Mouse (Mus musculus): ENCODE measurements around the gene Anapc15-ps.

DNA sequence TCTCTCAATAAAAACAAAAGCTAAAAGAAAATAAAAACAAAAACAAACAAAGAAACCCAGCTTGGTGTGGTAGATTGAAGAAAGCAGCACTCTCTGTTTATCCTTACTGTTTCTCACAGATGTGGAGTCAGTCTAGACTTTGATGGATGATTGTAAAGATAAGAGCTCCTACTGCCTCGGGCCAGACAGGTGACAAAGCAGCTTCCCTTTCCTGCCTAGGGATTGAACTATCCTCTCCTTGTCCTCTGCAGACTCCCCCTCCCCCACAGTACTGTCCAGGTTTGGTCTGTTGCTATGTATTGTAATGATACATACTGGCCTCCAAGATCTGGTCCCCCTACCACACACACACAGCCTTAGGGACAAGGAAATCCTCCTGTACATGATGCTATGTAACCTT lies 45.5 kb upstream of the Anapc15-ps start:
- no peak for TF ChIP-seq CTCF (IDR thresholded peaks at IDR 0.05; ENCODE audit: low read depth)
- TF ChIP-seq EP300 (IDR thresholded peaks at IDR 0.05; ENCODE audit: low read depth), result no peak

All from heart, postnatal 0 days (tissue).